Mouse (Mus musculus) c-Kit-positive CD71-positive TER-119-negative erythroid progenitor cells, embryonic 14.5 days (primary cell): ENCODE measurements around the gene Retreg1.
"Not testable (repeated sequence)": the region's sequence is repeated elsewhere in the genome, so short reads cannot be mapped to it uniquely, and the experiment has no call there.

Source experiments
- DNase-seq: peaks from one replicate; pipeline ENCODE4 v3.0.0-alpha.2; 2013; ENCODE audit warnings: low read depth

The Retreg1 gene

DNA sequence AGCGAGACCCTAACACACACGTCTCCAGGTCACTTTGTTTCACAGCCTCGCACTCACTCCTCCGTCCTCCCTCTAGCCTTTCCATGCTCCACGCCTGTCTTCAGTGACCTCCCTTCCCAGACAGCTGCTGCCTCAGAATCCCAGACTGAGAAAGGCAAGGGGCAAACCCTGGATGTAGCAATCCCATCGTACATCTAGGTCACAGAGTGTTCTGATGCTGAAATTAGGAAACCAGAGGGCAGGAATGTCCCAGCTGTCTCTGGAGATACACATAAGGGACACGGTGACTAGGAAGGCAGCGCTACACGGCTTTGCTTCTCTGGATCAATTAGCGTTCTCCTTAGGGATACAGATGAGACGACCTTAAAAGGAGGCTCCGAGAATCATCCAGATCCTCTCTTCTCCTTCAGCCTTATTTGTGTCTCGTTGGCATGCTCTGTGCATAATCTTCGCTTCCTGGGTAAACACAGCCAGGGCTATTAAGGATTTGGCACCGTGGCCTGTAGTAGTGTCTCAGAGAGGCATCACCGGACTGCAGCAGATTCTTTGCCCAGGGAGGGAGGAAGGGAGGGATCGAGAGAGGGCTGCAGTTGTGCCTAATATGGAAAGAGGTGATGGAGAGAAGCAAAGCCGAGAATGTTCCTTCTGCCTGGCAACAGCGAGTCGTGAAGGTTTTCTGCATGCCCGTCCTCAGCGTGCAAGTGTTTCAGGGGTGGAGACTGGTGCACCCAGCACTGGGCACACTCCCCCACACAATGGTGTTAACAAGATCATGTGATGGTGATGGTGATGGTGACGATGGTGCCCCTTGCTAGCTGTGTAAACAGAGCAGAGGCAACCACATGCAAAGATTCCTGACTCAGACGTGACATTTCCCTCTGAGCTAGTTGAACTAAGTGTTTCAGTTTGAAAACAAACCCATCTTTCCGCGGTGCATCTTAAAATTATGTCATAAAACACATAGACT, 105.6 kb downstream of the Retreg1 start:
- no peak for DNase-seq

DNA sequence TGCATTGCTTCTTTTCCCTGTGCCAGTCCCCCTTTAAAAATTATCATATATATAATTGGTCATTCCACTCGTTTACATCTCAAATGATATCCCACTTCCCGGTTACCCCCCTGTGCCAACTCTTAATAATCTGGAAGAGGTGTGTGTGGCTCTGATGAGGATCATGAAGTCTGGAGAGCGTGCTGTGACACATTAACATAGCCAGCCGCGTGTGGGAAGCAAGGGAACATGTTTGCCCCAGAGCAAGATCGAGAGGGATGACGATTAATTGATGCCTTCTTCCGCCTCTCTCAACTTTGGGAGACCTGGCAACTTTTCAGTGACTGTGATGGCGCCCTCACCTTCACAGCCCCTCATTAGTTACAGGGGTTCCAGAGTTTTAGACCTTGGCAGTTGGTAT, 106.7 kb downstream of the Retreg1 start:
- no peak for DNase-seq

DNA sequence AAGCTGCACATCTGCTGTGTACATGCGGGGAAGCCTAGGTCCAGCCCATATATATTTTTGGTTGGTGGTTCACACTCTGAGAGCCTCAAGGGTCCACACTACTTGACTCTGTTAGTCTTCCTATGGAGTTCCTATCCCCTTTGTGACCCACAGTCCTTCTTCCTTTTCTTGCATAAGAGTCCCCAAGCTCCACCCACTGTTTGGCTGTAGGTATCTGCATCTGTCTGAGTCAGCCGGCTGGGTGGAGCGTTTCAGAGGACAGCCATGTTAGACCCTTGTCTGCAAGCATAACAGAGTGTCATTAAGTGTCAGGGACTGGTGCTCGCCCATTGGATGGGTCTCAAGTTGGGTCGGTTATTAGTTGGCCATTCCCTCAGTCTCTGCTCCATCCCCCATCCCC, 107.6 kb downstream of the Retreg1 start:
- no peak for DNase-seq

DNA sequence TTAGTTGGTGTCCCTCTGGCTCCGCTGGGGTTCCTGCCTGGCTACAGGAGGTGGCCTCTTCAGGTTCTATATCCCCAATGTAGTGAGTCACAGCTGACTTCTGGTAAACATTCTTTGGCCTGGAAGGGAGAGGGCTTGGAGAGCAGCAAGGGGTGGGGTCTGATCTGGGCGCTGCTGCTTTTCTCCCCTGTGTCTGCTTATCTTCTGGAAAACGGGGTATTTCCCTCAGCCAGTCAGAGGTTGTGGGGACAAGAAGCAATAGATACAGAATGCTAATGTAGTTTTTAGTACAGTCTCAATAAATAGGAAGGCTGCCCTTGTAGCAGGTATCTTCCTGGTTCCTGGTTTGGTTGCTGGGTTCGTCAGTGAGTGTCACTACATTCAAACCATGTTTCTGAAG, 108.1 kb downstream of the Retreg1 start:
- DNase-seq = no peak

DNA sequence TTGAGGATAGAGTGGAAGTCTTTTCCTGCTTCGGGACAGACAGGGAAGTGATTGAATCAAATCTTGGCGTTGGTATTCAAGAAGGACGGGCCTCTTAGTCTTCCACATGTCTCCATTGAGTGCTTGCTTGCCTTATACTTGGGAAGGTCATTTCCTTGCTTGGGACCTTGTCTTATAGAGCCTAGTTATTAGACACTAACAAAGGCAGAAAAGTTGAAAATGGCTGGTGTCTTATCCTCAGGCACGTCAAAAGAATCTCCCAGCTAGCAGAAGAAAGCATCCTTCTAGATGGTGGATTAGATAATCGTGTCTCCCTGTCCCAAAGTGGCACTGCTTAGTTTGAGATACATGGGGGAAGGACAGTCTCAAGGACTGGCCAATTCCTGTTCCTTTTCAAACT, 113.0 kb downstream of the Retreg1 start:
- DNase-seq = no peak

DNA sequence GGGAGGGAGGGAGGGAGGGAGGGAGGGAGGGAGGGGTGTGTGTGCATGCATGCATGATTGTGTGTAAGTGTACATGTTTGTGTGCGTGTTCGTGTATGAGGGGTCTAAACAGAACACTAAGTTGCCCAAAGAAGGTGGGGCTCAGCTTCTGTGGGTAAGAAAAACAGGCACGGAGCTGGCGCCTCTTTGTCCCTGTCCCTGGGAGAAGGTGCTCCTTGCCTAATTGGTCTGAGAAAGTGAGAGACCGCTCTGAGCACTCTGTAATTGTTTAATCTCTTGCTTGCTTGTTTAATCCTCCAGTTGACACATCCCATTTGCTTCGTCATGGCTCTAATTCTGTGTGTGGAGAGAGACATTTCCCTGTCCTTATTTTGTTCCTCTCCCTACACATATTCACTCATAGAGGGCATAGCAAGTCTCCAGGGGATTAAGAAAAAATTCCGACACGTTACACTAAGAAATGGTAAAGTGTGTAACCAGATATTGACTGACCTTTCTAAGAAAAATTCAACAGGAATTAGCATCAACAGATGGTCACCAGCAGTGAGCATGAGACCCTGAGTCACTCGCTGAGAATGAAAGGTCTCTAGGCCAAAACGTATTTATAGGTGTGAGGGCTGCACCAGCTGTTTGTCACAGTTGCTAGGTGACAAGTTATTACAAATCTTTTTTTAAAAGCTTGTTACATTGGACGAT, 113.6 kb downstream of the Retreg1 start:
- DNase-seq = no peak

DNA sequence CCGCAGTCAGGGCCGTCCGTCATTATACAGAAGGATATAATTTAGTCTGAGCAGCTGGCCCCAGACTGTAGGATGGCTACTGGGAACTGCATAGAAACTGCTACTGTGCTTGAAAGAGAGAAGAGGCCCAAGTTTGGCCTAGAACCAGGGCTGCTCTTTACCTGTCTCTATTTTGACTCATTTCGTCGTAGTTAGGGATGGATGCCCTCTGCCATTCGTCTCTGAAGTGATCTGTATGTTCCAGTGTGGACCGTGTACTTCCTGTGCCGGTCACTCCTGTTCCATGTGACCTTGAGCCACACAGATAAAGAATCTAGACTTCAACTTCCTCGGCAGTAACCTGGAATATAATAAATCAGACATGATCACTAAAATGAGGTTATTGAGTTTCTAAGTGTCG, 114.7 kb downstream of the Retreg1 start:
- DNase-seq = no peak

DNA sequence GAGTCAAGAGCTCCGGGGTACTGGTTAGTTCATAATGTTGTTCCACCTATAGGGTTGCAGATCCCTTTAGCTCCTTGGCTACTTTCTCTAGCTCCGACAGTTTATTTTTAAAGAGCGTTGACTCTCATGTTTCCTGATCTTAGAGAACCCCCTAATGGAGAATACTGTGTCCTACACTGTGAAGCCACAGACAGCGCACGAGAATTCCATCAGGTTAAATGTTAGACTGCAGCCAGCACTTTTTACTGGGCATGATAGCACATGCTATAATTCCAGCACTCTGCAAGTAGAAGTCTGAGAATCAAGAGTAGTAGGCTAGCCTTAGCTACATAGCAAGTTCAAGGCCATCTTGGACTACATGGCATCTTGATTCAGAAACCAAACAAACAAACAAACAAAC, 116.4 kb downstream of the Retreg1 start:
- DNase-seq = no peak

DNA sequence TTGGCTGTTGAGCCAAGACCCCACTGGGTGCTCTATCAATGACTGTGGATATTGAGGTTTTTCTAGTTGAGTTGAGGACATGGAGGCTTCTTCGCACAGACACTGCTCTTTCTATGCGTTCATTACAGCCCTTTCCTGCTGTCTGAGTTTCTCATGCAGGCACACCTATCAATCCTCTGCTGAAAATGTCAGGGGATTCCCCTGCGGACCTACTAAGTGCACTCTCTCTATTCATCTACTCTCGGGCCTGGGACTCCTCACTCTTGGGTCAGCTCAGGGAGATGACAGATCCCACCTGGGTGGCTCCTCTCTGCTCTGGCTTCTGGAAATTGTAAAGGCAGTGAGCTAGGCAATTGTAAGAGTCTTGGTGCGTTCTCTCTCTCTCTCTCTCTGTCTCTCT, 117.3 kb downstream of the Retreg1 start:
- DNase-seq = no peak

DNA sequence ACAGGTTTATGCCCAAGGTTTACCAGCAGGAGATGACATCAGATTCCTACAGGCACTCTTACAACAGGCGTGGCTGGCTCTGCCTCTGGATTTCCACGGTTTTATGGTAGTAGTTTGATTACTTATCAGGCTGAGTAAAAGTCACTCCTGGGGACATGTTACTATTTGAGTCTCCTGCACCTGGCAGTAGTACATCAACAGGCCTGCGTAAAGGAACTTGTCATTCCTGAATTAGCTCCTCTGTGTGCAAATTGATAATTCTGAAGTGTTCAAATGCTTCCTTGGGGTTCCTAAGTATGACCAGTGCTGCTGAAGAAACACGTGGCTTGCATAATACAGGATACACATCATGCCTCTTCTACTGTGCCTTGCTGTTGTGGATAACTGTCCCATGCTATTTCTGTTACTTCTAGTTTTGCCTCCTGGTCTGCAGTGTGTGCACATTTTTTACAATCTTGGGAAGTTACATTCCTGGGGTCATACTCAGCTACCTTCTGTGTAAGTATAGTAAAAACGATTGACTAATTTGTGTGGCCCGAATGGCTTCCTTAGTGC, 123.3 kb downstream of the Retreg1 start:
- DNase-seq = no peak

DNA sequence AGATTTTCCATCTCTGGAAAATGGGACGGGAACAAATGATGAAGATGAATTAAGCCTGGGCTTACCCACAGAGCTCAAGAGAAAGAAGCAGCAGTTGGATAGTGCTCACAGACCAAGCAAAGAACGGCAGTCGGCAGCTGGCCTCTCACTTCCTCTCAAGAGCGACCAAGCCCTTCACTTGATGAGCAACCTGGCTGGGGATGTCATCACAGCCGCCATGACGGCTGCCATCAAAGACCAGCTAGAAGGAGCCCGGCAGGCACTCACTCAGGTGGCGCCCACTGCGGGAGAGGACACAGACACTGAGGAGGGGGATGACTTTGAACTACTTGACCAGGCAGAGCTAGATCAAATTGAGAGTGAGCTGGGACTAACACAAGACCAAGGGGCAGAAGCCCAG, 128.6 kb downstream of the Retreg1 start:
- DNase-seq = no peak

DNA sequence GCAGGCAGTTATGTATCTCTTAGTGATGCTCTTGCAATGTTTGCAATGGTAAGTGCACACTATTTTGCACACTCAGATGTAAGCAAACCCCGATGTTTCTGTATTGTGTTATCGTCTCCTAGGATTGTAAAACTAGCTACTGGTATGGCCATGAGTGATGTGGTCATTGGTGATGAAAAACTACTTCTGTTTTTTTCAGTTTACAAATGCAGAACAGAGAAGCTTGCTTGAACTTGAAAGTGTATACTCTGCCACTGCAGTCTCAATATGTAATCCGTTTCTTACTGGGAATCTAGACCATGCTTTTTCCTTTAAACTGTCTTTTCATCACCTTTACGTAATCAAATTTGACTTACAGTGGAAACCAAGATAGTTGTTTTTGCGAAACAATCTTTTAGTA, 129.8 kb downstream of the Retreg1 start:
- no peak for DNase-seq

DNA sequence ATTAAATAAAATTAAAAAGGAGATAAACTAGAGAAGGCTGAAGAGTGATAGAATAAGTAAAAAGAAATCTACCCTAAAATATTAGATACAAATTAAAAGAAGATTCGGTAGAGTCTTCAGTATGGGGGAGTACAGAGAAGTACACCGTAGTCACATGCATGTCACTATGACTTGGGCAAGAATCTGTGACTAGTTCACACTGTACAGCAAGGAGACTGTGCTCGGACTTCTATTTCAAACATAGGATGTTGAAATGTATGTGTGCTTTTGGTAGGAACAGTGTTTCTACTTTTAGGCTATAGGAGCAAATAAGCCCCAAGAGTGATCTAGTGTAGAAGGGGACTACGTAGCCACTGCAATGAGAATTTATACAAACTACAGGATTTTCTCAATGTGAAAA, 131.4 kb downstream of the Retreg1 start:
- DNase-seq = no peak

DNA sequence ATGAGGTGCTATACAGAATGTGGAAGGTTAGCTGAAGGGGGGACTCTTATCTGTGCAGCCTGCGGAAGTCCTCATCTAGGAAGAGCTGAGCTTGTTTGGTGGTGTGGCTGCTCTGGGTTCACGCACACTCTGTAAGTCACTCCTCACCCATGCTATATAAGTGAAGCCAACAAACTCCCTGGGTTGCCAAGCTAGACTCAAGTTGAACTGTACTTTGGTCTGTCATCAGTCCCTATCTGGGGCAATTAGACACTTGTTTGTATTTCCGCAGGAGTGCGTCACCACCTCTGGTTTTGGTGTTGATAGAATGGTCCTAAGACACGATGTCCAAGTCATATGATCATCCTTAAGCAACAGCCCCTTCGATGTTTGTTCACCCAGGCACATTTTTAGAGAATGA, 132.8 kb downstream of the Retreg1 start:
- DNase-seq = no peak

DNA sequence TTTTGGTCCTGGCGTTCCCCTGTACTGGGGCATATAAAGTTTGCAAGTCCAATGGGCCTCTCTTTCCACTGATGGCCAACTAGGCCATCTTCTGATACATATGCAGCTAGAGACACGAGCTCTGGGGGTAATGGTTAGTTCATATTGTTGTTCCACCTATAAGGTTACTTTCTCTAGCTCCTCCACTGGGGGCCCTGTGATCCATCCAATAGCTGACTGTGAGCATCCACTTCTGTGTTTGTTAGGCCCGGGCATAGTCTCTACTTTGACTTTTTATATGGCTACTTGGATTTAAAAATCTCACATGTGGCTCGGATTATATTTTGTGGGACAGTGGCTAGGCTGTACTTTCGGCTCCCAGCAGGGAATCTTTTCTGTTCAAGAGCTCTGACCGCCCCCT, 140.6 kb downstream of the Retreg1 start:
- DNase-seq = not testable (repeated sequence)

DNA sequence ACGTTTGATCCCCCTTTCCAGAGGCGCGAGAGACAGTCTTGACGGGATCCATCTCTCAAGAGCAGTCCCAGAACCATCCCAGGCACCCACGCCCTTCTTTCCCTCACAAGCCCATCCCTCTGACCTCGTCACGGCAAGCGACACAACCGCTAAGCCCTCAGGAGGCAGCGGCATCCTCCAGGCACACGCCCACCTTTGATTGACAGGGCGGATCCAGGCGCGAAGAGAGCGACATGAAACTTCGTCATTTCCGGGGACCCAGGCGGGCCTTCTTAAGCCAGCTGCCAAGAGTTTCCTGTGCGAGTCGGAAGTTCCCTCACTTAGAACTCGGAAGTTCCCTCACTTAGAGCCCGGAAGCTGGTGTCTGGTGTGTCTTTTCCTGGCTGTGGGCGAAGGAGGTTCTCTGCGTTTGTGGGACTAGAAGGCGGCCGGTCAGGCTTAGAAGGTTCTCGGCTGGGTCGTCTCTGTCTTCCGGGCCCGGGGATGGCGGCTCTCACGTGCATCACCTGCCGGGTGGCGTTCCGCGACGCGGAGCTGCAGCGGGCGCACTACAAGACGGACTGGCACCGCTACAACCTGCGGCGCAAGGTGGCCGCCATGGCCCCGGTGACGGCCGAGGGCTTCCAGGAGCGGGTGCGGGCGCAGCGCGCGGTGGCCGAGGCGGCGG, 141.2 kb downstream of the Retreg1 start, which contains the start of gene Zfp622:
Gene Zfp622 (plus strand): TSS at position 300 of the 667 bp plus-strand sequence.
- DNase-seq = peak; percentile 97

DNA sequence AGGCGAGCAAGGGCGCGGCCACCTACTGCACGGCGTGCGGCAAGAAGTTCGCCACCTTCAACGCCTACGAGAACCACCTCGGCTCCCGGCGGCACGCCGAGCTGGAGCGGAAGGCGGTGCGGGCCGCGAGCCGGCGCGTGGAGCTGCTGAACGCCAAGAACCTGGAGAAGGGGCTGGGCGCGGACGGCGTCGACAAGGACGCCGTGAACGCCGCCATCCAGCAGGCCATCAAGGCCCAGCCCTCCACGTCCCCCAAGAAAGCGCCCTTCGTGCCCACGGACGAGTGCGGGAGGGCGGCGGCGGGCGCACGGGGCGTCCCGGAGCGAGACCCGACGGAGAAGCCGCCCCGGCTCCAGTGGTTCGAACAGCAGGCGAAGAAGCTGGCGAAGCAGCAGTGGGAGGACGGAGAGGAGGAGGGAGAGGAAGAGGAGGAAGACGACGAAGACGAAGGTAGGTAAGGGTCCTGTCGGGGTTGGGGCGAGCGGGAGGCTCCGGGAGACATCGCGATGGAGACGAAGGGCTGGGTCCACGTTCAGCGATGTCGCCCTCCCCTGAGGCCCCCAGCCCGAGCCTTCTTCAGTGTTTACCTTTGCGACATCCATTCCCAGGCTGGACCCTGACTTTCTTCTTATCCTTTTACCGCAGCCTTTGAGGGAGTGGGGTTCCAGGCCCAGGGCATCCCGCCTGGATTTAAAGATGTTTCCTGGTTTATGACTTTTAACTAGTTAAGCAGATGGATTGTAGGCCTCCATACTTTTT, 141.9 kb downstream of the Retreg1 start:
- DNase-seq = no peak

DNA sequence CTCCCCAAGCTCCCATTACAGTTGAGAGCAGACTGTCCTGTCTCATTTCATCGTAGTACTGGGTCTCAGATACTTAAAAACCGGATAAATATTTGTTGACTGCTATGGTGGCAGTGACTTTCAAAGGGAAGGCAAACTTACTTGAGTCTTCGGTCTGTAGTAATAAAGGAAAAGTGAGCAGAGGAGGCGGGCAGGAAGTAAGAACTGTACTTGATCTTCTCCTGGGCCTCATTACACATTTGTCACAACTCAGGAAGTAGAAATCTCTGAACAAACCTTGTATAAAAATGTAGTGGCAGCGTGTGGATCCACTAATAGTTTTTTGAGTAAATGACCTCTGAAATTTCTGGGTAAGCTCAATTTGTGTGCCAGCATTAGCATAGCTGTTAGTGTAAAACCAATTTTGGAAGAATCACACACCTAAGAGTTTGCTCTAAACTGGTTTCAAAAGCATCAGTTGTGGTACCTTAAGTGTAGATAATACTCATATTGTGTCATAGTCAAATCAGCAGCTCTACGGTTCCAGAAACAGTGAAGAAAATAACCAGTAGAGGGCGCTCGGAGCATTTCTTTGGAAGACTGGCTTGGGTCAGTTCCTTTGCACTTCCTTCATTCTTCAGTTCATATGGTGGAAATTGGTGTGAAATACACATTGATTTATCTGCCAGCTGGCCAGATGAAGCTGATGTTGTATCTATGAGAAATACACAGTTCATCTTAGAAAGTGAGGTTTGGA, 150.2 kb downstream of the Retreg1 start:
- DNase-seq = peak; percentile 65

DNA sequence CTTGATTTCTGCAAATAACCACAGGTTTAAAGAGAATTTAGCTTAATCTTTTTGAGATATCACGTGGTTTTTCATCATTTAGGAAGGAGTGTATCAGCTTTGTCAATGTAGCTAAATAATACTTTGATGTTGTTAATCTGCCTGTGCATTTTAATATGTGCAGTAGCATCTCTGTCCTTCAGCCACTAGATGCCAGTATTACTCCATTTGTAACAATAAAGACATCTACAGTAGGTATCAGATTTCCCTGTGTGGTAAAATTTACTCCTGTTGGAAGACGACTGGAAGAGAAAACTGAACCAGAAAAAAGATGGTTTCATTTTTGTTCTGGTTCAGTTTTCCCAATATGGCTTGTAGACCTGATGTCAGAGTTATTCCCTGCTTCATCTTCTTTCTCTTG, 152.5 kb downstream of the Retreg1 start:
- no peak for DNase-seq

DNA sequence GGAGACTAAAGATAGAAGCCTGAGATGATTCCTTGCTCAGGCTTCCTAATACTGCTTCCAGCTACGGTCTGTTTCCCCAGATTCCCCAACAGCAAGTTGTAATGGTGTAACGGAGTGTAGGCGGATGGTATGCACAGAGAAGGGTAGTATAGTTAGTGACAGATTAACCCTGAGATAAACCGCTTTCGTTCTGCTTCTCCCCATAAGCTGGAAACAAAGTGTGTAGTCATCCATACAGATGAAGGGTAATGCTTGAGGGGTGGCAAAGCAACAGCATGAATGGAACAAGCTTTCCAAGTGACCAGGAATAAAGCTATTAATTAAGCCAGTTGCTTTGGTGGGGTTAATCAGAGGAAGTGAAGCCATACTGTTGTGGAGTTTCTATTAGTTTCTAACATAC, 156.6 kb downstream of the Retreg1 start:
- DNase-seq = not testable (repeated sequence)

DNA sequence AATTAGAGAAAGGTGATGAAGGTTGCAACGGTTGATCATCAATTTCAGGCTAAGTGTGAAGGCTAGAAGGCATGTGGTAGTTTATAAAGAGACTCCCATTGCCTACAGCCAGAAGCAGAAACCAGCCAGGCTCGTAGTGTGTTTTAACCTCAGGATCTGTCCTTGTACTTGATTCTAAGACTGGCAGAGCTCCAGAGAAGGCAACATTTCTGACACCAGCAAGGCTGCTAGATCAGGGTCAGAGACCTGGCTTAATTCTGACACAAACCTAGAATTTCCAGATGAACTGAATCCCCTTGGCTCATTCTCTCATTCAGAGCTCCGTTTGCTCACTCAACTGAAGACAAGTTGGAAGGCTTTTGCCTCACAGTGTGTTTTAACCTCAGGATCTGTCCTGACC, 165.6 kb downstream of the Retreg1 start:
- no peak for DNase-seq
